Mouse (Mus musculus) erythroblast, adult 5-6 weeks (primary cell): ENCODE results near the gene Opn1mw. TPM values are rescaled to one million over a fixed set of nuclear protein-coding genes. Genes with fewer than 3 reads are reported as not detected.
"Not testable (repeated sequence)": the region's sequence is repeated elsewhere in the genome, so short reads cannot be mapped to it uniquely, and the experiment has no call there.

Source experiments
- ATAC-seq: replicated peaks from 2 replicates; pipeline ENCODE4 v1.8.0; 2016; ENCODE audit warnings: moderate number of reproducible peaks, mild to moderate bottlenecking, moderate TSS enrichment, inconsistent platforms; ENCODE audit not compliant: poor library complexity, low FRiP score, severe bottlenecking
- total RNA-seq, 2 experiments: library from RNA; stranded (forward) in 1 of 2; stranded (reverse) in 1 of 2; fragments of 150-400 nt in 1 of 2; fragments of 200-764, 138-1000 nt in 1 of 2; gene quantifications; 2 replicates each; pipeline versions ENCODE4 v1.2.3 to v1.2.4; 2015 to 2017; ENCODE audit warnings: low replicate concordance in 2 of 2

The Opn1mw gene
- total RNA-seq (2015; ENCODE audit: low replicate concordance) (not detected in 2 replicates), total RNA-seq (2017; ENCODE audit: low replicate concordance) (not detected in 2 replicates)

DNA sequence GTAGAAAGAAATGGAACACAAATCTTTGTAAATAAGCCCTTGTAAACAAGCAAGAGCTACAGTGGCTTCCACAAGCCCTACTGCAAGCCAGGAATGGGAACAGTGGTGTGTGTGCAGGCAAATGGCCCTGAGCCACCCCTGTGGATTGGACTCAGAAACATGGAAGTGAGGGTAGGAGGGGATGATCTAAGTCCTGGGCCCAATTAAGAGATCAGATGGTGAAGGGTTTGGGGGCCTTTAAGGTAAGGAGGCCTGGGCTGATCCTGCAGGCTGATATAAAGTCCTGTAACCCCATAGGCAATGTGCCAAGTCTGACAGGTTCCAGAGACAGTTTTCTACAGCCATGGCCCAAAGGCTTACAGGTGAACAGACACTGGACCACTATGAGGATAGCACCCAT, at the start of gene Opn1mw:
Opn1mw (plus strand) TSS at position 301 of the 400 bp plus-strand sequence.
- ATAC-seq = no peak

- no peak for ATAC-seq
Observed at GRCm38 (mm10) chrX:74084276-74084837, 42.9 kb upstream of the Opn1mw start.

- peak; percentile 69 for ATAC-seq
Observed at GRCm38 (mm10) chrX:74084946-74085498, 42.2 kb upstream of the Opn1mw start.

- peak; percentile 99 for ATAC-seq
Observed at GRCm38 (mm10) chrX:74085601-74086038, 41.6 kb upstream of the Opn1mw start.

DNA sequence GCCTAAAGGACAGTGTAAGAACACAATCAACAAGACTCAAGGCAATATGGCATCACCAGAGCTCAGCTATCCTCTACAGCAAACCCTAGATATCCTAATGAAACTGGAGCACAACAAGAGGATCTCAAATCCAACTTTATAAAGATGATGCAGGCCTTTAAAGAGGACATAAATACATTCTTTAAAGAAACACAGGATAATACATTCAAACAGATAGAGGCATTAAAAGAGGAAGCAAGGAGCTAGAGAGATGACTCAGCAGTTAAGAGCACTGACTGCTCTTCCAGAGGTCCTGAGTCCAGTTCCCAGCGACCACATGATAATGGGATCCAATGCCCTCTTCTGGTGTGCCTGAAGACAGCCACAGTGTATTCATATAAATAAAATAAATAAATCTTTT, 32.1 kb upstream of the Opn1mw start:
- ATAC-seq = no peak

- ATAC-seq = no peak
Observed at GRCm38 (mm10) chrX:74103457-74104188, 23.6 kb upstream of the Opn1mw start.

- ATAC-seq = no peak
Observed at GRCm38 (mm10) chrX:74105916-74106315, 21.3 kb upstream of the Opn1mw start.

GRCm38 (mm10) chrX:74108747-74109146, 18.5 kb upstream of the Opn1mw start:
- ATAC-seq = no peak

- ATAC-seq = no peak
Observed at GRCm38 (mm10) chrX:74114036-74114435, 13.2 kb upstream of the Opn1mw start.

GRCm38 (mm10) chrX:74115511-74115910, 11.8 kb upstream of the Opn1mw start:
- ATAC-seq = peak; percentile 91

DNA sequence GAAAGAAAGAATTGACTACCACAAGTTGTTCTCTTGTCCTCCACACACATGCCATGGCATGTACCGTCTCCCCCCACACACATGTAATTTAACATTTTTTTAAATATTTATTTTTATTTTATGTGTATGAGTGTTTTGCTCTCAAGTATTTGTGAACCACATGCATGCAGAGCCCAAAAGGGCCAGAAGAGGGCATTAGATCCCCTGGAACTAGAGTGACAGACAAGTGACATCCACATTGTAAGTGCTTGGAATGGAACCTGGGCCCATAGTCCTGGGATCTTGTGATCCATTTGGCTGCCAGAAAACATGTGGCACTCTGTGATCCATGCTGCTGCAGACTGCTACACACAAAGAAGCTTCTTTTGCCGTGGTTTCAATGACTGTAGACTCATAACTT, 2.3 kb upstream of the Opn1mw start:
- 0 out of 2 replicates have a peak, but pooled peaks have one; percentile 57 for ATAC-seq

- ATAC-seq = not testable (repeated sequence)
Observed at GRCm38 (mm10) chrX:74135263-74135662, 8.0 kb downstream of the Opn1mw start, which contains the start of gene Mecp2. TSS of gene Mecp2 (minus strand) at chrX:74135363.

DNA sequence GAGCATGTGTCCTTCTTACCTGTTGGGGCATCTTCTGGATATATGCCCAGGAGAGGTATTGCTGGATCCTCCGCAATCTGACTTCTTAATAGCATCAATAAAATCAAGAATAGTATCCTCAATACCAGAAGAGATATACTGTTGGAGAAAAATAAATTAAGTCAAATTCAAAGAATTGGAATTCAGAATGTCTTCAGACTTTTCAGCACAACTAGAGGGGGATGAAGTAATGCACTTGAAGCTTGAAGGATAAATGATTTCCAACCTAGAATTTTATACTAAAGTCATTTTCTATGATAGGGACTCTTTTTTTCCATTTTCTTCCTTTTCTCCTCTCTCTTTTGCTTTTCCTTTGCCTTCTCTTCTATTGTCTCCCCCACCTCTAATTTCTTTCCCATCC, 40.5 kb downstream of the Opn1mw start, which contains the start of gene Tex28:
Tex28 (minus strand) TSS at position 101 of the 400 bp plus-strand sequence.
- no peak for ATAC-seq

GRCm38 (mm10) chrX:74176959-74177358, 49.7 kb downstream of the Opn1mw start, which contains the start of gene Tktl1:
TSS of gene Tktl1 (plus strand) at chrX:74177259.
- ATAC-seq = no peak

Other genes with a start within 250 kb of the Opn1mw start
- not detected in 2 replicates for gene Avpr2, start 235.4 kb upstream of the Opn1mw start, total RNA-seq (2015; ENCODE audit: low replicate concordance)
- gene Avpr2, start 235.4 kb upstream of the Opn1mw start, total RNA-seq (2017; ENCODE audit: low replicate concordance) = not detected in 2 replicates
- gene L1cam, start 231.4 kb upstream of the Opn1mw start, total RNA-seq (2015; ENCODE audit: low replicate concordance) = 5.2 TPM in 2 replicates
- 5.3 and 6.2 TPM in 2 replicates for gene L1cam, start 231.4 kb upstream of the Opn1mw start, total RNA-seq (2017; ENCODE audit: low replicate concordance)
- 15.5 and 16.3 TPM in 2 replicates for gene Arhgap4, start 205.6 kb upstream of the Opn1mw start, total RNA-seq (2015; ENCODE audit: low replicate concordance)
- gene Arhgap4, start 205.6 kb upstream of the Opn1mw start, total RNA-seq (2017; ENCODE audit: low replicate concordance) = 18.4 and 23.4 TPM in 2 replicates
- gene Naa10, start 205.5 kb upstream of the Opn1mw start, total RNA-seq (2015; ENCODE audit: low replicate concordance) = 10.6 and 26.8 TPM in 2 replicates
- gene Naa10, start 205.5 kb upstream of the Opn1mw start, total RNA-seq (2017; ENCODE audit: low replicate concordance) = 18.1 TPM in 2 replicates
- gene Renbp, start 196.6 kb upstream of the Opn1mw start, total RNA-seq (2015; ENCODE audit: low replicate concordance) = 7.7 TPM in 1 of 2 replicates, not detected in the other
- 5.4 and 12.4 TPM in 2 replicates for gene Renbp, start 196.6 kb upstream of the Opn1mw start, total RNA-seq (2017; ENCODE audit: low replicate concordance)
- 67.9 and 78.2 TPM in 2 replicates for gene Hcfc1, start 161.1 kb upstream of the Opn1mw start, total RNA-seq (2015; ENCODE audit: low replicate concordance)
- 45.2 and 47.4 TPM in 2 replicates for gene Hcfc1, start 161.1 kb upstream of the Opn1mw start, total RNA-seq (2017; ENCODE audit: low replicate concordance)
- 20.4 and 23.2 TPM in 2 replicates for gene Irak1, start 103.5 kb upstream of the Opn1mw start, total RNA-seq (2015; ENCODE audit: low replicate concordance)
- gene Irak1, start 103.5 kb upstream of the Opn1mw start, total RNA-seq (2017; ENCODE audit: low replicate concordance) = 21.8 and 49.6 TPM in 2 replicates
- 8.5 and 9.4 TPM in 2 replicates for gene Mecp2, start 7.9 kb downstream of the Opn1mw start, total RNA-seq (2015; ENCODE audit: low replicate concordance)
- gene Mecp2, start 7.9 kb downstream of the Opn1mw start, total RNA-seq (2017; ENCODE audit: low replicate concordance) = 7.2 and 11.4 TPM in 2 replicates
- gene Tex28, start 40.4 kb downstream of the Opn1mw start, total RNA-seq (2015; ENCODE audit: low replicate concordance) = not detected in 2 replicates
- not detected in 2 replicates for gene Tex28, start 40.4 kb downstream of the Opn1mw start, total RNA-seq (2017; ENCODE audit: low replicate concordance)
- gene Tktl1, start 49.8 kb downstream of the Opn1mw start, total RNA-seq (2015; ENCODE audit: low replicate concordance) = not detected in 2 replicates
- not detected in 2 replicates for gene Tktl1, start 49.8 kb downstream of the Opn1mw start, total RNA-seq (2017; ENCODE audit: low replicate concordance)
- gene Flna, start 122.4 kb downstream of the Opn1mw start, total RNA-seq (2015; ENCODE audit: low replicate concordance) = 103 and 133 TPM in 2 replicates
- 189 and 215 TPM in 2 replicates for gene Flna, start 122.4 kb downstream of the Opn1mw start, total RNA-seq (2017; ENCODE audit: low replicate concordance)
- gene Emd, start 127.2 kb downstream of the Opn1mw start, total RNA-seq (2015; ENCODE audit: low replicate concordance) = 26.3 and 29.0 TPM in 2 replicates
- 5.7 and 25.5 TPM in 2 replicates for gene Emd, start 127.2 kb downstream of the Opn1mw start, total RNA-seq (2017; ENCODE audit: low replicate concordance)
- 743 and 770 TPM in 2 replicates for gene Rpl10, start 143.3 kb downstream of the Opn1mw start, total RNA-seq (2015; ENCODE audit: low replicate concordance)
- 310 and 397 TPM in 2 replicates for gene Rpl10, start 143.3 kb downstream of the Opn1mw start, total RNA-seq (2017; ENCODE audit: low replicate concordance)
- 11.5 and 29.0 TPM in 2 replicates for gene Taz, start 154.4 kb downstream of the Opn1mw start, total RNA-seq (2015; ENCODE audit: low replicate concordance)
- gene Taz, start 154.4 kb downstream of the Opn1mw start, total RNA-seq (2017; ENCODE audit: low replicate concordance) = 7.2 and 24.5 TPM in 2 replicates
- 27.9 and 29.0 TPM in 2 replicates for gene Dnase1l1, start 154.9 kb downstream of the Opn1mw start, total RNA-seq (2015; ENCODE audit: low replicate concordance)
- gene Dnase1l1, start 154.9 kb downstream of the Opn1mw start, total RNA-seq (2017; ENCODE audit: low replicate concordance) = 17.3 and 29.3 TPM in 2 replicates
- 144 and 155 TPM in 2 replicates for gene Atp6ap1, start 169.6 kb downstream of the Opn1mw start, total RNA-seq (2015; ENCODE audit: low replicate concordance)
- 143 and 265 TPM in 2 replicates for gene Atp6ap1, start 169.6 kb downstream of the Opn1mw start, total RNA-seq (2017; ENCODE audit: low replicate concordance)
- 139 and 145 TPM in 2 replicates for gene Gdi1, start 177.5 kb downstream of the Opn1mw start, total RNA-seq (2015; ENCODE audit: low replicate concordance)
- 60.1 and 128 TPM in 2 replicates for gene Gdi1, start 177.5 kb downstream of the Opn1mw start, total RNA-seq (2017; ENCODE audit: low replicate concordance)
- 16.9 and 18.8 TPM in 2 replicates for gene Fam50a, start 185.6 kb downstream of the Opn1mw start, total RNA-seq (2015; ENCODE audit: low replicate concordance)
- gene Fam50a, start 185.6 kb downstream of the Opn1mw start, total RNA-seq (2017; ENCODE audit: low replicate concordance) = 6.1 and 36.1 TPM in 2 replicates
- 0.42 TPM in 1 of 2 replicates, not detected in the other for gene Plxna3, start 201.6 kb downstream of the Opn1mw start, total RNA-seq (2015; ENCODE audit: low replicate concordance)
- gene Plxna3, start 201.6 kb downstream of the Opn1mw start, total RNA-seq (2017; ENCODE audit: low replicate concordance) = 0.34 and 2.6 TPM in 2 replicates
- 4.2 and 10.9 TPM in 2 replicates for gene Lage3, start 226.2 kb downstream of the Opn1mw start, total RNA-seq (2015; ENCODE audit: low replicate concordance)
- 2.4 and 10.9 TPM in 2 replicates for gene Lage3, start 226.2 kb downstream of the Opn1mw start, total RNA-seq (2017; ENCODE audit: low replicate concordance)
- gene Ubl4a, start 245.8 kb downstream of the Opn1mw start, total RNA-seq (2015; ENCODE audit: low replicate concordance) = 4.0 and 15.0 TPM in 2 replicates
- gene Ubl4a, start 245.8 kb downstream of the Opn1mw start, total RNA-seq (2017; ENCODE audit: low replicate concordance) = 3.4 and 6.7 TPM in 2 replicates
- gene Slc10a3, start 245.9 kb downstream of the Opn1mw start, total RNA-seq (2015; ENCODE audit: low replicate concordance) = 1.9 and 2.1 TPM in 2 replicates
- gene Slc10a3, start 245.9 kb downstream of the Opn1mw start, total RNA-seq (2017; ENCODE audit: low replicate concordance) = 1.8 and 3.0 TPM in 2 replicates